In the genomic region with DNA sequence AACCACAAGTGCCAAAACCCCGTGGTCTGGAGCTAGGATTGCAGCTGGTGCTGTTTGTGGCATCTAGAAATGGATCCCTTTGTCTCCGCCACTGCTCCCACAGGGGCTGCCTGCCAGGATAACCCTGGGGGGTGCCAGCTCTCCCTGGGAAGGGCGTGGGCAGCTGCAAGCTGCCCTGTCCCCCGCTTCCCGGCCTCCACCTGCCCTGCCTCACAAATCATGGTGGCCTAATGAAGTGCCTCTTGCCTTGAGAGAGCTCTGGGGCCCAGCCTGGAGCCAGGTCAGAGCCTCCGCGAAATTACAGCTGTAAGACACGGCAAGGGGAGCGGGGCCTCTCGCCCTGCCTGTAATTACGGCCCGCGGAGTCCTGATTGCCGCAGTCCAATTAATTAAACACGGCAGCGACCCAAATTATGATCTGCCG, we compare ENCODE assay signal across 8 mouse cellular contexts.
DNase-seq lines count a peak whose midpoint lies in the region; ATAC-seq and TF ChIP-seq lines count a peak whose summit lies in the region.

No protein-coding gene starts in this region.

- no peak for ATAC-seq in limb, embryonic 14.5 days (ENCODE audit: low FRiP score, low read depth)
- no peak for ATAC-seq in CD4-positive, CD25-positive, alpha-beta regulatory T cell, adult 4 months

- WGBS in heart, embryonic 10.5 days, result 49% methylated on average over 17 of the region's 17 CpGs
- 7% methylated on average over 17 of the region's 17 CpGs for WGBS in limb, embryonic 14.5 days

- no peak overlapping the region for H3K9ac ChIP-seq in limb, embryonic 14.5 days (ENCODE audit: low read depth, low read length, severe bottlenecking)

- H3K4me2 ChIP-seq in limb, embryonic 14.5 days (replicated peaks; ENCODE audit: low read depth, low read length, severe bottlenecking), result 0 out of 2 replicates have a peak overlapping the region, but pooled peaks have one; percentile 3

- no peak for TF ChIP-seq POLR2A in limb, embryonic 14.5 days (IDR thresholded peaks at IDR 0.05; ENCODE audit: borderline replicate concordance, extremely low read depth, insufficient read depth, insufficient read length)

- H3K4me3 ChIP-seq in heart, embryonic 10.5 days, result peak overlapping the region; percentile 37; the same call in 1 of the 2 replicates
- H3K4me3 ChIP-seq in limb, embryonic 14.5 days (replicated peaks; ENCODE audit: low read length), result no peak overlapping the region

- peak overlapping the region; percentile 80 for H3K27ac ChIP-seq in heart, embryonic 10.5 days
- H3K27ac ChIP-seq in limb, embryonic 14.5 days (replicated peaks; ENCODE audit: low read depth, low read length), result no peak overlapping the region

- DNase-seq in heart, embryonic 10.5 days (ENCODE audit: low spot score), result no peak
- no peak for DNase-seq in heart, adult 18-20 months
- peak; percentile 93 for DNase-seq in brain, adult 2 months (ENCODE audit: low read depth, low spot score)
- DNase-seq in gastrocnemius, postnatal 10 days, result peak; percentile 77
- no peak for DNase-seq in limb, embryonic 14.5 days (ENCODE audit: low spot score)
- DNase-seq in thymus, postnatal 36 days, result no peak
- no peak for DNase-seq in thymus, postnatal 0 days (ENCODE audit: low spot score)

- peaks cover 54% of the 10 kb centered on the region for H3K4me1 ChIP-seq in heart, embryonic 10.5 days
- peaks cover 21% of the 10 kb centered on the region for H3K4me1 ChIP-seq in limb, embryonic 14.5 days (ENCODE audit: control insufficient read depth, insufficient read depth, low read length)

- no peaks in the 10 kb centered on the region for H3K36me3 ChIP-seq in heart, embryonic 10.5 days
- H3K36me3 ChIP-seq in limb, embryonic 14.5 days (ENCODE audit: control insufficient read depth, insufficient read depth, low read length), result no peaks in the 10 kb centered on the region

- H3K27me3 ChIP-seq in heart, embryonic 10.5 days (ENCODE audit: insufficient read depth, poor library complexity, severe bottlenecking), result peaks cover 5% of the 10 kb centered on the region; the same call in 1 of the 2 replicates
- H3K27me3 ChIP-seq in limb, embryonic 14.5 days (ENCODE audit: control insufficient read depth, insufficient read depth, low read length), result no peaks in the 10 kb centered on the region

- no peaks in the 10 kb centered on the region for H3K9me3 ChIP-seq in heart, embryonic 10.5 days
- H3K9me3 ChIP-seq in limb, embryonic 14.5 days (ENCODE audit: control insufficient read depth, low read length), result no peaks in the 10 kb centered on the region

Comparison
In these comparisons a context has a peak if more than half of its experiments do, and no peak if none do; other contexts are left out.
1. DNase-seq: peak in brain, adult 2 months (single experiment) and gastrocnemius, postnatal 10 days (single experiment); none in heart, embryonic 10.5 days (single experiment), heart, adult 18-20 months (0 of 2), limb, embryonic 14.5 days (single experiment), thymus, postnatal 36 days (0 of 2) and thymus, postnatal 0 days (single experiment).